Mouse (Mus musculus): ENCODE data around the gene Gm6793.

Gm6793 gene

GRCm38 (mm10) chr8:112014936-112015335 lies at the start of gene Gm6793:
Gene Gm6793, minus strand, starts transcription at chr8:112015036.
- DNase-seq (ENCODE audit: low read depth in 1 of 2, low spot score in 2 of 2), result no peak

GRCm38 (mm10) chr8:112061372-112061771 lies 46.5 kb upstream of the Gm6793 start:
- no peak for DNase-seq (ENCODE audit: low read depth in 1 of 2, low spot score in 2 of 2)

GRCm38 (mm10) chr8:112054456-112054855 lies 39.6 kb upstream of the Gm6793 start:
- no peak for DNase-seq (ENCODE audit: low read depth in 1 of 2, low spot score in 2 of 2)

GRCm38 (mm10) chr8:112051537-112051936 lies 36.7 kb upstream of the Gm6793 start:
- no peak for DNase-seq (ENCODE audit: low read depth in 1 of 2, low spot score in 2 of 2)

DNA sequence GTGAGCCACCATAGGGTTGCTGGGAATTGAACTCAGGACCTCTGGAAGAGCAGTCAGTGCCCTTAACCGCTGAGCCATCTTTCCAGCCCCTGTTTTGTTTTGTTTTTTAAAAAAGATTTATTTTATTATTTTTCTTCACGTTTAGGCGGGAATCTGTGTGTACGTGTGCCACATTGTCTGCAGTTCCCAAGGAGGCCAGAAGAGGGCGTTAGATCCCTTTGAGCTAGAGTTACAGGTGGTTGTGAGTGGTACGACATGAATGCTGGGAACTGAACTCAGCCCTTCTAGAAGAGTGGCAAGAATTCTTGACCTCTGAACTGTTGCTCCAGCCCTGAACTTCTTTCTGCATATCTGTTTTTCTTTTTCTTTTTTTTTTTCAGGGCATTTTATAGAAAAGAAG lies 35.1 kb upstream of the Gm6793 start:
- DNase-seq (ENCODE audit: low read depth in 1 of 2, low spot score in 2 of 2), result no peak

DNA sequence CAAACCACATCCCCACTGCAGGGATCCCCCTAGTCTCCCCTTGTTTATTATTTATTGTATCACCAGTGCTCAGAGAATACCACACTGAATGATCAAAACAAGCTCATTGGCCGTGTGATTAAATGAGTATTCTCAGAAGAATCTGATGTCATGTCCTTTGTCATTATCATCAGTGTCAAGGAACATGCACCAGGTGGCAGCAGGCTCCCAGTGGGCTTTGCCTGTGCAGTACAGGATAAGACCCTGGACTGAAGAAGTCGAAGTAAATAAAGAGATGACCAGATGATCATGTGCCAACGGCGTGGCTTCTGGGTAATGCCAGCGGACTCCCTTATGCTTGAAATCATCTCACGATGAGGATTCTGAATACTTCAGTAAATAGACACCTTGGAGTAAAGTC lies 33.5 kb upstream of the Gm6793 start:
- no peak for DNase-seq (ENCODE audit: low read depth in 1 of 2, low spot score in 2 of 2)

GRCm38 (mm10) chr8:112045896-112046295 lies 31.1 kb upstream of the Gm6793 start:
- peak in 1 of 2 experiments; percentile 28 for DNase-seq (ENCODE audit: low read depth in 1 of 2, low spot score in 2 of 2)

DNA sequence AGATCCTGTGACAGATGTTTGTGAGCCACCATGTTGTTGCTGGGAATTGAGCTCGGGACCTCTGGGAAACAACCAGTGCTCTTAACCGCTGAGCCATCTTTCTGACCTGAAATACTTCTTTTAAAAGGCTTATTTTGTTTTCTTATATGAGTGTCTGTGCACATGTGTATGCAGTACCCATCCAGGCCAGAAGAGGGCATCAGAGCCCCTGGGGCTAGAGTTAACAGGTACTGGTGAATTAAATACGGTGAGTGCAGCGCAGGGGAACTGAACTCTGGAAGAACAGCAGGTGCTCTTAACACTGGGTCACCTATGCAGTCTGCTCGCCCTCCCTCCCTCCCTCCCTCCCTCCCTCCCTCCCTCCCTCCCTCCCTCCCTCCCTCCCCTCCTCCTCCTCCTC lies 30.3 kb upstream of the Gm6793 start:
- DNase-seq (ENCODE audit: low read depth in 1 of 2, low spot score in 2 of 2), result no peak

GRCm38 (mm10) chr8:112037521-112037920 lies 22.7 kb upstream of the Gm6793 start:
- no peak for DNase-seq (ENCODE audit: low read depth in 1 of 2, low spot score in 2 of 2)

DNA sequence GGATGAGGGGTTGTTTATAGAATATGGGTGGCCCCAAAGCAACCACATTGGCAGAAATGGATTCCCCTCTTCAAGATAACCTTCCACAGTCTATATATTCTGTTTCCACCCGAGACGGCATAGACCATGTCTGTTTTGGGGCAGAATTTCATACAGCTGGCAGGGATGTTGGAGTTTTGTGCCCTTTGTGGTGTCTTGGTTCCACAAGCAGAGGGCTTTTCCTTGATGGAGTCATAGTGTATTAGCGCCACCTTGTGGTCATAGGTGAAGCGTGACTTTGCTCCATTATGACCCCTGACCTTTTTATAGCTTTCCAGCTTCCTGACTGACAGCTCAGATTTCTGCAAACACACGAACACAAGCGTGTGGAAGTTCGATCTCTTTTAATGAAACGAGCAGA lies 19.8 kb upstream of the Gm6793 start:
- peak in 1 of 2 experiments; percentile 1 for DNase-seq (ENCODE audit: low read depth in 1 of 2, low spot score in 2 of 2)

GRCm38 (mm10) chr8:112033071-112033470 lies 18.2 kb upstream of the Gm6793 start:
- DNase-seq (ENCODE audit: low read depth in 1 of 2, low spot score in 2 of 2), result no peak

- no peak for DNase-seq (ENCODE audit: low read depth in 1 of 2, low spot score in 2 of 2)
Measured at GRCm38 (mm10) chr8:112030663-112031062, 15.8 kb upstream of the Gm6793 start.

DNA sequence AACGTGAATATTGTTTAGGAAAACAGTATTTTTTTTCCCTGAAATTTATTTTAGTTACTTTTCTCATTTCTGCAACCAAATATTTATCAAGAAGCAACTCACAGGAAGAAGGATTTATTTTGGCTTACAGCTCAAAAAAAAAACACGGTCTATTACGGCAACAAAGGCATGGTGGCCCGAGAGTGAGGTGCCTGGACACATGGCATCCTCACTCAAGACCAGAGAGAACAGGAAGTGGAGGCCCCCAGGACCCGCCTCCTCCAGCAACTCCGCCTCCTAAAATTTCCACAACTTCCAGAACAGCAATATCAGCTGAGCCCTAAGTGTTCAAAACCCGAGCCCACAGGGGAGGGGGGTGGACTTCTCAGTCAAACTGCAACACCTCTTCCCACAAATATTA lies 14.6 kb upstream of the Gm6793 start:
- DNase-seq (ENCODE audit: low read depth in 1 of 2, low spot score in 2 of 2), result no peak

DNA sequence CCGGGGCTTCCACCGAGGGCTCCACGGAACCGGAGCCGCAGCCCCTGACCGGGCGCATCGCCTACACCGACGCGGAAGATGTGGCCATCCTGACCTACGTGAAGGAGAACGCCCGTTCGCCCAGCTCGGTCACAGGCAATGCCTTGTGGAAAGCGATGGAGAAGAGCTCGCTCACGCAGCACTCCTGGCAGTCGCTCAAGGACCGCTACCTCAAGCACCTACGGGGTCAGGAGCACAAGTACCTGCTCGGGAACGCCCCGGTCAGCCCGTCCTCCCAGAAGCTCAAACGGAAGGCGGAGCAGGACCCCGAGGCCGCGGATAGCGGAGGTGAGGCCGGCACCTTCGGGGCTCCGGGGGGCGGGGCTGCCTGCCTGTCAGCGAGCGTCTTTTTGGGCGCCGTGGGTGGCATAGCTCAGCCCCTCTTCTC lies 3.0 kb downstream of the Gm6793 start:
- no peak for DNase-seq (ENCODE audit: low read depth in 1 of 2, low spot score in 2 of 2)

DNA sequence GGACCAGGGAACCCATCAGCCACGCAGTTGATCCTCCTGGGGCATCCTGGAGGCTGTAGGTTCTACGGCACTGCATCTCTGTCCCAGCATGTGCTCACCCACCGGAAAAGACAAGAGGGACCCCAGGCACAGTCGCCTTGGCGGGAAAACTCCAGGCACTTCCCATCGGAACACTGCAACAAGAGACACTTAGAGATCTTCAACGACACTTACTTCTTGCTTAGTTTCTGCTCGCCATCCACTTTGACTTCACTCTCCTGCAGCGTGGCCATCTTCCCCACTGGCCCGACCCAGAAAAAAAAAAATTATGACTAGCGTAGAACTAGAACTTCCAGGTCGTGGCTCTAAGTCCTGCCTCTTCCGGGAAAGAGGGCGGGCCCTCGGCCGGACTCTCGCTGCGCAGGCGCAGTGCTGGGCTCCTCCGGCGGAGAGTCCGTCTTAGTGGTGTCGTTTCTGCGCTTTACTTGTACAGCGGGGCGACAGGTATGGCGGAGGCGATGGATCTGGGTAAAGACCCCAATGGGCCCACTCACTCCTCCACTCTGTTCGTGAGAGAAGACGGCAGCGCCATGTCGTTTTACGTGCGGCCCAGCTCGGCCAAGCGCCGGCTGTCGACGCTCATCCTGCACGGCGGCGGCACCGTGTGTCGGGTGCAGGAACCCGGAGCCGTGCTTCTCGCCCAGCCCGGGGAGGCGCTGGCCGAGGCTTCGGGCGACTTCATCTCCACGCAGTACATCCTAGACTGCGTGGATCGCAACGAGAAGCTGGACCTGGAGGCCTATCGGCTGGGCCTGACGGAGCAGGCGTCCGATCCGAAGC lies 3.6 kb downstream of the Gm6793 start, which contains the start of the genes Kars and Terf2ip:
TSS of gene Kars (minus strand) at position 327 of the 819 bp plus-strand sequence.
TSS of gene Terf2ip (plus strand) at position 402 of the 819 bp plus-strand sequence.
- DNase-seq (ENCODE audit: low read depth in 1 of 2, low spot score in 2 of 2), result peak; percentile 70 to 88

- DNase-seq (ENCODE audit: low read depth in 1 of 2, low spot score in 2 of 2), result no peak
Measured at GRCm38 (mm10) chr8:112009558-112009957, 5.3 kb downstream of the Gm6793 start.

- DNase-seq (ENCODE audit: low read depth in 1 of 2, low spot score in 2 of 2), result no peak
Measured at GRCm38 (mm10) chr8:112007669-112008068, 7.2 kb downstream of the Gm6793 start.

DNA sequence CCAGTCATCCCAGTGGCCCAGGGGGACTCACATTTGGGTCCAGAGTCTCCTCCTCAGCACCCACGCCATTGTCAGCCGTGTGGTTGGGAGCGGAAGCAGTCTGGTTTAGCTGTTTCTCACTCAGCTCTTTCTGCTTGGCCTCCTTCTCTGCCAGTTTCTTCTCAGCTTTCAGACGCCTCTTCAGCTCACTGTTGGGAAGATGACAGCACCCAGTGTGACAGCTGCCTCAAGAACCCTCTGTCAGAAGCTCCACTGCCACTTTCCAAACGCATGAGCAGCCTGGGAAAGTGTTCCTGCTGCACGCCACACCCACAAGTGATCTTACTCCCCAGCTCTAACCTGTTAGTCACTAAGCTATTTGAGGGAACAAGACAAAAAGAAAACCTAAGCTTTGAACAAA lies 9.2 kb downstream of the Gm6793 start:
- no peak for DNase-seq (ENCODE audit: low read depth in 1 of 2, low spot score in 2 of 2)

GRCm38 (mm10) chr8:112004754-112005153 lies 10.1 kb downstream of the Gm6793 start:
- no peak for DNase-seq (ENCODE audit: low read depth in 1 of 2, low spot score in 2 of 2)

- no peak for DNase-seq (ENCODE audit: low read depth in 1 of 2, low spot score in 2 of 2)
Measured at GRCm38 (mm10) chr8:111992703-111993039, 22.2 kb downstream of the Gm6793 start.

- DNase-seq (ENCODE audit: low read depth in 1 of 2, low spot score in 2 of 2), result peak; percentile 41 to 64
Measured at GRCm38 (mm10) chr8:111992013-111992702, 22.7 kb downstream of the Gm6793 start, which contains the start of gene Adat1. Gene Adat1, minus strand, starts transcription at chr8:111992302.

DNA sequence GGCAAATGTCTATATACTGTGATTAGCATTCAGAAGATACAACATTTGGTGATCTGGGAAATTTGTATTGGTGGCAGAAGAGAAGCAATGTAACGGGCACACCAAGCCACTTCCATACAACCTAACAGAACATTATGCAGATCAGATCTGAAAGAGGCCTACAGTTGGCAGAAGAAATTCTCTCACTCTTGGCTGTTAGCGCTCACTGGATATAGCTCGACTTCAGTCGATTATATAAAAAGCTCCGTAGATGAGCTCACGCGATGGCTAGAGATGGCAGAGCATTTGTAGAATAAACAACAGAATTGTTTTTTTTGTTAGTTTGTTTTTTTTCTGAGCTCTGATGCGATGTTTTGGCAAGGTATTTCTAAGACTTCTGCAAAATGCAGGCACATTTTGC lies 23.6 kb downstream of the Gm6793 start:
- DNase-seq (ENCODE audit: low read depth in 1 of 2, low spot score in 2 of 2), result no peak
